ENCODE assay signal across 8 mouse cellular contexts in the genomic region with DNA sequence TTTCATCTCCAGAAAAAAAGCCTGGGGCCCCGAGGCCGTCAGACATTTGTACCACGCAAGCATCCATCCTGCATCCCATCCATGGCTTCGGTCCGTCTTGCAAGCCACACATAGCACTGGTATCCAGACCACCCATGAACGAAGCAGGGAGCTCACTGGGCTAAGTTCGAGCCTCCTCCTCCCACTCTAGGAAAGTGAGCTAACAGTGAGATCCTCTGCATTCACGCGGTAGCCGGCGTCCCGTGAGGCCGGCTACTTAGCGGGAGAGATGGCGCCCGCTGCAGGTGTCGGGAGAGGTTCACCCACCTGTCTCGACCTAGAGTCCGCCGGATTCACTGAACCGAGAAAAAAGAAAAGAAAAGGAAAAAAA. TPM values are rescaled to one million over a fixed set of nuclear protein-coding genes. Genes with fewer than 3 reads are reported as not detected.
DNase-seq lines count a peak whose midpoint lies in the region; ATAC-seq and TF ChIP-seq lines count a peak whose summit lies in the region.

No protein-coding gene starts in this region.

- ATAC-seq in kidney, embryonic 16.5 days (ENCODE audit: low FRiP score, low TSS enrichment), result peak; percentile 29
- ATAC-seq in hindbrain, postnatal 0 days, result peak; percentile 51
- peak; percentile 53 for ATAC-seq in midbrain, embryonic 13.5 days

- H3K9me3 ChIP-seq in kidney, embryonic 16.5 days (ENCODE audit: low read length), result peaks cover 6% of the 10 kb centered on the region; the same call in 1 of the 2 replicates
- no peaks in the 10 kb centered on the region for H3K9me3 ChIP-seq in hindbrain, postnatal 0 days (ENCODE audit: low read length)
- H3K9me3 ChIP-seq in midbrain, embryonic 13.5 days, result no peaks in the 10 kb centered on the region

- WGBS in kidney, embryonic 16.5 days, result under 1% methylated on average over 21 of the region's 21 CpGs
- WGBS in hindbrain, postnatal 0 days, result 1% methylated on average over 21 of the region's 21 CpGs
- under 1% methylated on average over 21 of the region's 21 CpGs for WGBS in midbrain, embryonic 13.5 days

- peak overlapping the region; percentile 89 for H3K4me2 ChIP-seq in kidney, embryonic 16.5 days (replicated peaks; ENCODE audit: low read depth, low read length)
- H3K4me2 ChIP-seq in hindbrain, postnatal 0 days (ENCODE audit: low read depth, low read length), result peak overlapping the region; percentile 77
- H3K4me2 ChIP-seq in midbrain, embryonic 13.5 days (replicated peaks), result peak overlapping the region; percentile 99

- TF ChIP-seq CTCF in cortical plate, adult 2 months (IDR thresholded peaks at IDR 0.05; ENCODE audit: extremely low read depth, insufficient read depth, low read length), result no peak
- no peak; the same call in 1 of the 2 replicates for TF ChIP-seq CTCF in hindbrain, postnatal 0 days (IDR thresholded peaks at IDR 0.05; ENCODE audit: low read depth)

- H3K4me3 ChIP-seq in kidney, embryonic 16.5 days (ENCODE audit: low read length), result peak overlapping the region; percentile 93
- H3K4me3 ChIP-seq in cortical plate, adult 2 months (ENCODE audit: insufficient read depth, low read length), result peak overlapping the region; percentile 95
- peak overlapping the region; percentile 80 for H3K4me3 ChIP-seq in hindbrain, postnatal 0 days (ENCODE audit: low read length)
- peak overlapping the region; percentile 84 for H3K4me3 ChIP-seq in midbrain, embryonic 13.5 days (replicated peaks)

- peaks cover 14% of the 10 kb centered on the region for H3K36me3 ChIP-seq in kidney, embryonic 16.5 days (ENCODE audit: insufficient read depth, low read length)
- H3K36me3 ChIP-seq in hindbrain, postnatal 0 days (ENCODE audit: insufficient read depth, low read length), result no peaks in the 10 kb centered on the region; the same call in 1 of the 2 replicates
- peaks cover 35% of the 10 kb centered on the region for H3K36me3 ChIP-seq in midbrain, embryonic 13.5 days

- peaks cover 32% of the 10 kb centered on the region for H3K4me1 ChIP-seq in kidney, embryonic 16.5 days (ENCODE audit: insufficient read depth, low read length)
- peaks cover 9% of the 10 kb centered on the region; the same call in 1 of the 2 replicates for H3K4me1 ChIP-seq in cortical plate, adult 2 months (ENCODE audit: control insufficient read depth, insufficient read depth, low read length)
- peaks cover 29% of the 10 kb centered on the region for H3K4me1 ChIP-seq in hindbrain, postnatal 0 days (ENCODE audit: insufficient read depth, low read length)
- peaks cover 47% of the 10 kb centered on the region for H3K4me1 ChIP-seq in midbrain, embryonic 13.5 days (replicated peaks)

- no peaks in the 10 kb centered on the region for H3K27me3 ChIP-seq in kidney, embryonic 16.5 days (ENCODE audit: insufficient read depth, low read length)
- H3K27me3 ChIP-seq in hindbrain, postnatal 0 days (ENCODE audit: insufficient read depth, low read length), result no peaks in the 10 kb centered on the region
- H3K27me3 ChIP-seq in midbrain, embryonic 13.5 days, result no peaks in the 10 kb centered on the region

- H3K9ac ChIP-seq in kidney, embryonic 16.5 days (replicated peaks; ENCODE audit: low read length), result peak overlapping the region; percentile 88
- H3K9ac ChIP-seq in hindbrain, postnatal 0 days (replicated peaks; ENCODE audit: low read length), result peak overlapping the region; percentile 76
- H3K9ac ChIP-seq in midbrain, embryonic 13.5 days (replicated peaks), result peak overlapping the region; percentile 87

- H3K27ac ChIP-seq in kidney, embryonic 16.5 days (ENCODE audit: low read length), result peak overlapping the region; percentile 68
- 0 out of 2 replicates have a peak overlapping the region, but pooled peaks have one; percentile 9 for H3K27ac ChIP-seq in cortical plate, adult 2 months (ENCODE audit: insufficient read depth, low read length)
- H3K27ac ChIP-seq in hindbrain, postnatal 0 days, result peak overlapping the region; percentile 81
- H3K27ac ChIP-seq in midbrain, embryonic 13.5 days, result peak overlapping the region; percentile 72

- TF ChIP-seq POLR2A in cortical plate, adult 2 months (IDR thresholded peaks at IDR 0.05; ENCODE audit: extremely low read depth, insufficient read depth, low read length), result no peak

- DNase-seq in kidney, postnatal 14 days, result no peak
- DNase-seq in hindbrain, postnatal 0 days (ENCODE audit: low spot score), result no peak
- no peak for DNase-seq in right cerebral cortex, postnatal 14 days
- DNase-seq in adrenal gland, adult 8-10 months, result no peak
- DNase-seq in spleen, adult 12 weeks (ENCODE audit: low spot score), result no peak

RNA-seq across cellular contexts. Expression of gene Zfp672, which starts 0.2 kb away (rescaled TPM):
- polyA plus RNA-seq in kidney, embryonic 16.5 days (2015; fragmentation: Nextera tagmentation; extraction: Ambion mirVana), result 40.9 and 43.8 TPM in 2 replicates
- 50.2 and 50.7 TPM in 2 replicates for polyA plus RNA-seq in cortical plate, adult 2 months (2012; rRNA removed)
- 36.3 and 42.9 TPM in 2 replicates for total RNA-seq in hindbrain, postnatal 0 days (2014; rRNA removed)
- polyA plus RNA-seq in hindbrain, postnatal 0 days (2015; fragmentation: Nextera tagmentation; extraction: Ambion mirVana), result 43.8 TPM in 2 replicates
- 38.6 and 39.7 TPM in 2 replicates for polyA plus RNA-seq in midbrain, embryonic 13.5 days (2015; fragmentation: Nextera tagmentation; extraction: Ambion mirVana)
- total RNA-seq in adrenal gland, adult 8-10 months (2022), result 10 to 100 TPM; 44.3 to 65.6 (median 54.7) TPM

RNA-seq across cellular contexts. Expression of gene Sh3bp5l, which starts 0.6 kb away (rescaled TPM):
- 41.2 and 41.8 TPM in 2 replicates for polyA plus RNA-seq in kidney, embryonic 16.5 days (2015; fragmentation: Nextera tagmentation; extraction: Ambion mirVana)
- 42.4 and 44.6 TPM in 2 replicates for polyA plus RNA-seq in cortical plate, adult 2 months (2012; rRNA removed)
- 51.8 and 55.4 TPM in 2 replicates for total RNA-seq in hindbrain, postnatal 0 days (2014; rRNA removed)
- 39.7 and 40.3 TPM in 2 replicates for polyA plus RNA-seq in hindbrain, postnatal 0 days (2015; fragmentation: Nextera tagmentation; extraction: Ambion mirVana)
- 48.4 and 50.7 TPM in 2 replicates for polyA plus RNA-seq in midbrain, embryonic 13.5 days (2015; fragmentation: Nextera tagmentation; extraction: Ambion mirVana)
- total RNA-seq in adrenal gland, adult 8-10 months (2022), result 10 to 100 TPM; 53.5 to 58.2 (median 55.9) TPM

RNA-seq across cellular contexts. Expression of gene Zfp692, which starts 23.0 kb away (rescaled TPM):
- 30.1 and 33.3 TPM in 2 replicates for polyA plus RNA-seq in kidney, embryonic 16.5 days (2015; fragmentation: Nextera tagmentation; extraction: Ambion mirVana)
- 65.6 and 77.1 TPM in 2 replicates for polyA plus RNA-seq in cortical plate, adult 2 months (2012; rRNA removed)
- total RNA-seq in hindbrain, postnatal 0 days (2014; rRNA removed), result 23.9 and 27.8 TPM in 2 replicates
- polyA plus RNA-seq in hindbrain, postnatal 0 days (2015; fragmentation: Nextera tagmentation; extraction: Ambion mirVana), result 19.7 and 21.9 TPM in 2 replicates
- 26.0 and 28.8 TPM in 2 replicates for polyA plus RNA-seq in midbrain, embryonic 13.5 days (2015; fragmentation: Nextera tagmentation; extraction: Ambion mirVana)
- total RNA-seq in adrenal gland, adult 8-10 months (2022), result 10 to 100 TPM in 3 of 4 experiments, 1 to 10 TPM in 1; 9.6 to 26.7 (median 17.0) TPM

RNA-seq across cellular contexts. Expression of gene Lypd8, which starts 49.0 kb away (rescaled TPM):
- 0.21 and 0.27 TPM in 2 replicates for polyA plus RNA-seq in kidney, embryonic 16.5 days (2015; fragmentation: Nextera tagmentation; extraction: Ambion mirVana)
- polyA plus RNA-seq in cortical plate, adult 2 months (2012; rRNA removed), result 0.08 and 0.11 TPM in 2 replicates
- not detected in 2 replicates for total RNA-seq in hindbrain, postnatal 0 days (2014; rRNA removed)
- polyA plus RNA-seq in hindbrain, postnatal 0 days (2015; fragmentation: Nextera tagmentation; extraction: Ambion mirVana), result not detected in 2 replicates
- 0.73 TPM in 1 of 2 replicates, not detected in the other for polyA plus RNA-seq in midbrain, embryonic 13.5 days (2015; fragmentation: Nextera tagmentation; extraction: Ambion mirVana)
- total RNA-seq in adrenal gland, adult 8-10 months (2022), result not detected

RNA-seq across cellular contexts. Expression of gene 4930438A08Rik, which starts 55.3 kb away (rescaled TPM):
- polyA plus RNA-seq in kidney, embryonic 16.5 days (2015; fragmentation: Nextera tagmentation; extraction: Ambion mirVana), result not detected in 2 replicates
- not detected in 2 replicates for polyA plus RNA-seq in cortical plate, adult 2 months (2012; rRNA removed)
- not detected in 2 replicates for total RNA-seq in hindbrain, postnatal 0 days (2014; rRNA removed)
- not detected in 2 replicates for polyA plus RNA-seq in hindbrain, postnatal 0 days (2015; fragmentation: Nextera tagmentation; extraction: Ambion mirVana)
- not detected in 2 replicates for polyA plus RNA-seq in midbrain, embryonic 13.5 days (2015; fragmentation: Nextera tagmentation; extraction: Ambion mirVana)
- total RNA-seq in adrenal gland, adult 8-10 months (2022), result not detected

Comparison
In these comparisons a context has a peak if more than half of its experiments do, and no peak if none do; other contexts are left out.
1. H3K27ac ChIP-seq: peak in every context shown above with its lines; median percentile 81 in hindbrain, postnatal 0 days; 72 in midbrain, embryonic 13.5 days; 68 in kidney, embryonic 16.5 days; 9 in cortical plate, adult 2 months.